ENCODE assay signal across 11 mouse cellular contexts in genomic region chr19:29054594-29054993, GRCm38 (mm10).
"Had no signal": no experiment of that assay in that cellular context is flagged by ENCODE, and none has a peak within 500 bp of the region (broad histone marks: within the 10 kb centered on the region; RNA-seq: fewer than 3 reads in every experiment).

No protein-coding gene starts in this region.

- DNase-seq: lung, adult 18-20 months; lung, embryonic 14.5 days; lung, postnatal 10 days; lung, postnatal 4 days; midbrain, embryonic 14.5 days; retina, postnatal 1 day; right cerebral cortex, adult 18-20 months; spleen, adult 18-20 months; thymus, adult 18-20 months; thymus, postnatal 14 days; thymus, postnatal 36 days had no signal
